Comparison of ENCODE assay signal across 9 mouse cellular contexts in the genomic region with DNA sequence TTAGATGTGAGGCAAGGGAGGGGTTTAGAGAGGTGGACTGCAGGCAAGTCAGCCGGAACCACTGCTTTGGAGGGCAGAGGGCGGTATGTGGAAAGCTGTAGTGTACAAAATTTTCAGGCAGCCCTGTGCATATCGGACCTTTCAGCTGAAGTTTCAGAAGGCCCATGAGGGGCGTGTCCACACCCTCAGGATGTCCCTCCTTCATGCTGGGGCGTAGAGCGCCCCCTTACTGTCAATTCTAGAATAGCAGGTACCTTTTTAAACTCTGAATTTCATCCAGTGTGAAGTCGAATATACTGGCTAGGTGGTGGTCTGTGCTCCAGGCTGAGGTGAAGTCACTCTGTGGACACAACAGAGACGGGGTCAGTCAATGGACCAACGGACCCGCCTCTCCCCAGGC. TPM values are rescaled to one million over a fixed set of nuclear protein-coding genes. Genes with fewer than 3 reads are reported as not detected.
DNase-seq lines count a peak whose midpoint lies in the region; ATAC-seq lines count a peak whose summit lies in the region.
"Had no signal": no experiment of that assay in that cellular context is flagged by ENCODE, and none has a peak within 500 bp of the region (broad histone marks: within the 10 kb centered on the region; RNA-seq: fewer than 3 reads in every experiment).

No protein-coding gene starts in this region.

- no peaks in the 10 kb centered on the region for H3K9me3 ChIP-seq in hindbrain, embryonic 11.5 days (ENCODE audit: control insufficient read depth, low read length)
- H3K9me3 ChIP-seq in hindbrain, embryonic 14.5 days (ENCODE audit: control insufficient read depth, low read length): no peaks in the 10 kb centered on the region
- H3K9me3 ChIP-seq in liver, embryonic 13.5 days (replicated peaks): no peaks in the 10 kb centered on the region

- no peaks in the 10 kb centered on the region for H3K36me3 ChIP-seq in hindbrain, embryonic 11.5 days (ENCODE audit: control insufficient read depth, insufficient read depth, low read length)
- no peaks in the 10 kb centered on the region for H3K36me3 ChIP-seq in hindbrain, embryonic 14.5 days (replicated peaks; ENCODE audit: control insufficient read depth, insufficient read depth)
- peaks cover 48% of the 10 kb centered on the region for H3K36me3 ChIP-seq in liver, embryonic 13.5 days

- no peak overlapping the region for H3K27ac ChIP-seq in hindbrain, embryonic 11.5 days (ENCODE audit: low read depth, low read length)
- H3K27ac ChIP-seq in hindbrain, embryonic 14.5 days: no peak overlapping the region
- no peak overlapping the region for H3K27ac ChIP-seq in liver, embryonic 13.5 days

- H3K4me1 ChIP-seq in hindbrain, embryonic 11.5 days (replicated peaks; ENCODE audit: control insufficient read depth, insufficient read depth, low read length): no peaks in the 10 kb centered on the region
- H3K4me1 ChIP-seq in hindbrain, embryonic 14.5 days (replicated peaks; ENCODE audit: control insufficient read depth, insufficient read depth, low read length): no peaks in the 10 kb centered on the region
- H3K4me1 ChIP-seq in liver, embryonic 13.5 days (replicated peaks): peaks cover 14% of the 10 kb centered on the region

- DNase-seq in hindbrain, embryonic 11.5 days (ENCODE audit: low spot score): peak; percentile 56
- DNase-seq in hindbrain, embryonic 14.5 days (ENCODE audit: low spot score): no peak
- peak; percentile 81 for DNase-seq in R1 (ENCODE audit: low read depth, low spot score)
- DNase-seq in liver, embryonic 13.5 days: peak; percentile 53
- DNase-seq in spleen, postnatal 10 days (ENCODE audit: low spot score in 2 of 2): peak; percentile 34 to 75
- DNase-seq in right cerebral cortex, postnatal 14 days: no peak
- DNase-seq in yolk sac, embryonic 10.5 days (ENCODE audit: low spot score): no peak

- no peaks in the 10 kb centered on the region for H3K27me3 ChIP-seq in hindbrain, embryonic 11.5 days (ENCODE audit: control insufficient read depth, insufficient read depth, low read length)
- no peaks in the 10 kb centered on the region for H3K27me3 ChIP-seq in hindbrain, embryonic 14.5 days (ENCODE audit: control insufficient read depth, insufficient read depth, low read length)
- H3K27me3 ChIP-seq in liver, embryonic 13.5 days: no peaks in the 10 kb centered on the region

- H3K9ac ChIP-seq in hindbrain, embryonic 11.5 days (ENCODE audit: low read depth, low read length): no peak overlapping the region
- no peak overlapping the region for H3K9ac ChIP-seq in hindbrain, embryonic 14.5 days
- no peak overlapping the region for H3K9ac ChIP-seq in liver, embryonic 13.5 days

- no peak overlapping the region for H3K4me3 ChIP-seq in hindbrain, embryonic 11.5 days (ENCODE audit: low read depth, low read length)
- no peak overlapping the region for H3K4me3 ChIP-seq in hindbrain, embryonic 14.5 days (replicated peaks; ENCODE audit: low read length)
- no peak overlapping the region for H3K4me3 ChIP-seq in liver, embryonic 13.5 days (replicated peaks)
- H3K4me3 ChIP-seq: myocyte had no signal

- no peak for ATAC-seq in hindbrain, embryonic 11.5 days (ENCODE audit: low FRiP score)
- no peak for ATAC-seq in hindbrain, embryonic 14.5 days (ENCODE audit: low FRiP score)
- ATAC-seq in erythroid progenitor cell, adult 5-6 weeks (replicated peaks; ENCODE audit: low FRiP score, poor library complexity, severe bottlenecking): peak; percentile 45
- peak; percentile 52 for ATAC-seq in liver, embryonic 13.5 days (ENCODE audit: low read depth)

- 23% methylated on average over 10 of the region's 10 CpGs for WGBS in hindbrain, embryonic 11.5 days
- 26% methylated on average over 10 of the region's 10 CpGs for WGBS in hindbrain, embryonic 14.5 days
- WGBS in liver, embryonic 13.5 days (ENCODE audit: insufficient replicate concordance): 26% methylated on average over 10 of the region's 10 CpGs

- no peak overlapping the region for H3K4me2 ChIP-seq in hindbrain, embryonic 11.5 days (replicated peaks; ENCODE audit: low read depth, low read length)
- no peak overlapping the region for H3K4me2 ChIP-seq in hindbrain, embryonic 14.5 days (replicated peaks)
- H3K4me2 ChIP-seq in liver, embryonic 13.5 days: no peak overlapping the region; the same call in 1 of the 2 replicates

RNA-seq across cellular contexts. Expression of a gene that starts 16.0 kb away (rescaled TPM):
- 1.7 and 2.3 TPM in 2 replicates for polyA plus RNA-seq in hindbrain, embryonic 11.5 days (2014; fragmentation: Nextera tagmentation; extraction: Ambion mirVana)
- polyA plus RNA-seq in hindbrain, embryonic 14.5 days (2014; fragmentation: Nextera tagmentation; extraction: Ambion mirVana): 1.8 and 4.1 TPM in 2 replicates
- 2.5 TPM in 1 of 2 replicates, not detected in the other for total RNA-seq in erythroid progenitor cell, adult 5-6 weeks (2015; ENCODE audit: low replicate concordance)
- 1.4 and 2.2 TPM in 2 replicates for total RNA-seq in erythroid progenitor cell, adult 5-6 weeks (2017; ENCODE audit: low replicate concordance)
- polyA plus RNA-seq in liver, embryonic 13.5 days (2015; fragmentation: Nextera tagmentation; extraction: Ambion mirVana): 2.3 and 3.0 TPM in 2 replicates

RNA-seq across cellular contexts. Expression of a gene that starts 23.1 kb away (rescaled TPM):
- polyA plus RNA-seq in hindbrain, embryonic 11.5 days (2014; fragmentation: Nextera tagmentation; extraction: Ambion mirVana): 118 TPM in 2 replicates
- 107 and 114 TPM in 2 replicates for polyA plus RNA-seq in hindbrain, embryonic 14.5 days (2014; fragmentation: Nextera tagmentation; extraction: Ambion mirVana)
- 56.6 and 66.0 TPM in 2 replicates for total RNA-seq in erythroid progenitor cell, adult 5-6 weeks (2015; ENCODE audit: low replicate concordance)
- total RNA-seq in erythroid progenitor cell, adult 5-6 weeks (2017; ENCODE audit: low replicate concordance): 37.2 and 65.2 TPM in 2 replicates
- polyA plus RNA-seq in liver, embryonic 13.5 days (2015; fragmentation: Nextera tagmentation; extraction: Ambion mirVana): 93.6 and 106 TPM in 2 replicates

RNA-seq across cellular contexts. Expression of a gene that starts 23.6 kb away (rescaled TPM):
- not detected in 2 replicates for polyA plus RNA-seq in hindbrain, embryonic 11.5 days (2014; fragmentation: Nextera tagmentation; extraction: Ambion mirVana)
- polyA plus RNA-seq in hindbrain, embryonic 14.5 days (2014; fragmentation: Nextera tagmentation; extraction: Ambion mirVana): 0.21 and 0.37 TPM in 2 replicates
- not detected in 2 replicates for total RNA-seq in erythroid progenitor cell, adult 5-6 weeks (2015; ENCODE audit: low replicate concordance)
- total RNA-seq in erythroid progenitor cell, adult 5-6 weeks (2017; ENCODE audit: low replicate concordance): not detected in 2 replicates
- polyA plus RNA-seq in liver, embryonic 13.5 days (2015; fragmentation: Nextera tagmentation; extraction: Ambion mirVana): 3.4 and 4.4 TPM in 2 replicates
- polyA plus RNA-seq: myocyte had no signal

Comparison
In these comparisons a context has a peak if more than half of its experiments do, and no peak if none do; other contexts are left out.
1. DNase-seq: peak in hindbrain, embryonic 11.5 days (single experiment), R1 (single experiment), liver, embryonic 13.5 days (single experiment) and spleen, postnatal 10 days (2 of 2); none in hindbrain, embryonic 14.5 days (single experiment), right cerebral cortex, postnatal 14 days (single experiment) and yolk sac, embryonic 10.5 days (single experiment).
2. ATAC-seq: peak in erythroid progenitor cell, adult 5-6 weeks (single experiment) and liver, embryonic 13.5 days (single experiment); none in hindbrain, embryonic 11.5 days (single experiment) and hindbrain, embryonic 14.5 days (single experiment).